Mouse (Mus musculus) R1 (cell line): ENCODE measurements around the gene Fam71f1.

Source experiments
- DNase-seq: peaks from one replicate; pipeline ENCODE4 v3.0.0-alpha.2; 2018; ENCODE audit warnings: low read depth, low spot score

The Fam71f1 gene

DNA sequence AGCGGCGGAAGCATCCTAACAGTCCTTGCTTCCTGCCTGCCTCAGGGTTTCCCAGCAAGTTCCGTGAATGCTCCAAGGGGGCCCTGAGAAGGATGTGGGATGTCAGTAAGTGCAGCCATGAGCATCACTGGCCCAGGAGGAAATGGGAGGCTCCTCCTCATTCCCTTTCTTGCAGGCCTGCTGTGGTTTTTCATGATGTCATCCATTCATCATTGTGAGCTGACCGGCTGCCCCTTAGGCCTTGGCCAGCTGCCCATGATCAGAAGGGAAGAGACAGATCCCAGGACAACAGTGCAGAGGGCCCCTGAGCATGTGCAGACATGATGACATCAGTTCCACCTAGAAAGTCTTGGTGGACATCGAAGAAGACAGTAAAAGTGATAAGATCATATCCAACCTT is at the start of gene Fam71f1:
Gene Fam71f1 (plus strand): TSS at position 262 of the 400 bp plus-strand sequence.
- DNase-seq = no peak

DNA sequence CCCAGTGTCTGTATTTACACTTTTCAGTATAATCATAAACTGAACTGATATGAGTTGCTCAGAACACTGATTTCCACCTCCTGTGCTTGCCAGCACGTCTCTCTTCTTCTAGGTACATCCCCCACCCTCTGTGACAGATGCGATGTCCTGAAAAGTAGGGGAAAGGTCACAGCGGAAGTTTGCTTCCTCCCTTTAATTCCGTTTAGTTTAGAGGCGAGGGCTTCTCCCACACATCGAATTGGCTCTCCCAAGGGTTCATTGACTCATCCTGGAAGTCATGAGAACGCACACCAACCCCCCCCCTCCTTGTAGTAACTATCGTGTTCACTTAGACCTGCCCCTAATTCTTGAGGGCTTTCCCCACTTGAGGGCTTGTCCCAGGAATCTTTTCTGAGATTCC is 48.0 kb upstream of the Fam71f1 start:
- peak; percentile 39 for DNase-seq

DNA sequence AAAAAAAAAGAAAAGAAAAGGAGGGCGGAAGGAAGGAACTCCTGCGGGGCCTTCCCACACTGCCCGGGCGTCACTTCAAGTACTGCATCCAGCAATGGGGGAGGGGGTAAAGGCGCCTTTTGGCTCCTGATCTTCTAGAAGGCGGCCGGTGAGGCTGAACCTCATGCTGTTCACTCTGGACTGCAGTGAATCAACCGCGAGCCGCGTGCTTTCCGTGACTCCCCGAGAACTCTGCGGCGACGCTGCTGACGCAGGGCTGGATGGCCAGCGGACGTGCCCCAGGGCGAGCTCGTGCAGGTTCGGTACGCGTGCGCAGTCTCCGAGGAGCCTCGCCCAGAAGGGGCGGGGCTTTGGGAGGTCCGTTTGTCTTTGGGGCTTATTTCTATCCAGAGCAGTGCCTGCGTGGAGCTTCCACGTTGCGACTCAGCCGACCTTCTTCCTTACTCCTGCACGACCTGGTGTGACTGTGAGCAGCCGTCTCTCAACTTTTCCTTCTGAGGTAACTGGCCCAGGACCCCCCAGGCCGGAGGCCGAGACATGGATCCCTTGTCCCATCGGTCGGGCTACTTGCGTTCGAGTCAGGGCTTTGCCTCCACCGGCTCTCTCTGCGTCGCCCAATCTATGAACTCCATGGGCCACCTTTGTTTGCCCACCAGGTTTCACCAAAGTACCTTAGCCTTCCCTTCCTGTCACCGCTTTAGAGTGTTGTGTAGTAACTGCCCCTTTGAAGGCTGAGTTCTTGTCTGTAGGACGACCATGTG is 46.4 kb upstream of the Fam71f1 start, which contains the start of gene Hilpda:
Gene Hilpda (plus strand): TSS at position 177 of the 761 bp plus-strand sequence.
- DNase-seq = peak; percentile 95

DNA sequence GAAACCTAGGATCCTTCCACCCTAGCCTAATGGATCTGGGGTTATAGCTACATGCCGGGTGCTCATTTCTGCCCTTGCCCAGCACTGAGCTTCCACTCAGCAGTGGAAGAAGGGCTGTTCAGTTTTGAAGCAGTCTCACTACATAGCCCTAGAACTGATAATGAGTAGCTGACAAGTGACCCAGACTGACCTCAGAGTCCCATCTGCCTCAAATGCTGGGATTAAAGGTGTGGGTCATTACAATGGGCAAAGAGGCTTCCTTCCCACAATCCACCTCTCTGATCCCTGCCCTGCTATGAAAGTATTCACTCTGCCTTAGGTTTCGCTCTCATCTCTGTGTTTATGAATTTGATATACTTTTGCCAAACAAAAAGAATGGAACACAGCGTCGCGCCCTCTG is 42.2 kb upstream of the Fam71f1 start:
- no peak for DNase-seq

DNA sequence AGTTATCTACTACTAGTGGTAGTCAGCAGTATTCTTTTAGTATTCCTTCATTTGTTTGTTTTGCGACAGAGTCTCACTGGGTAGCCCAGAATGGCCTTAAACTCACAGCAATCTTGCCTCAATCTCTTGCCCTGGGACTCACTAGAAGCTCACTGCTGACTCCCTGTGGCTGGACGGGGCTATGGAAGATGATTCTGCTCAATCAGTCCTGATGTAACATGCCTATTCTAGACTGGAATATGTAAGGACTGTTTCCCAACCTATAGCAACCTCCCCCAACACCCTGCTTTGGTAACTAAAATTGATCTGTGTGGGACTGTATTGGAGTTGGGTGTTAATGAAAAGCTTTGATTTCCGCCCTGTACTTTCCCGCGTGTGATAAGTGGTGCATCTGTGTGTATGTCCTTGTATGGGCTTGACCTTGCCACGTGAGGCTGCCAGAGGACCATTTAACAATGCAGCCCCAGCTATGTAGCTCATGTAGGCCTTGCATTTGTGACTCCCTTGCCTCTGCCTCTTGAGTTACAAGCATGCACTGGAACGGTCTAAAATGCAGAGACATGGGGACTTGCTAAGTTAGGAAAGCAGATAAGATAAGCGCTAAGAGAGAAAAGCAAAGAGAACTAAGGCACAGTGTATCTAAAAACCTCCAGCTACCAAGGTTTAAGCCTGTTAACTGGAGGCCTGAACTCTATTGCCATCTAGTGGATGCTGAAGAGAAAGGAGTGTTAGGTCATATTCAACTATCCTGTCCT is 40.2 kb upstream of the Fam71f1 start:
- DNase-seq = peak; percentile 74

DNA sequence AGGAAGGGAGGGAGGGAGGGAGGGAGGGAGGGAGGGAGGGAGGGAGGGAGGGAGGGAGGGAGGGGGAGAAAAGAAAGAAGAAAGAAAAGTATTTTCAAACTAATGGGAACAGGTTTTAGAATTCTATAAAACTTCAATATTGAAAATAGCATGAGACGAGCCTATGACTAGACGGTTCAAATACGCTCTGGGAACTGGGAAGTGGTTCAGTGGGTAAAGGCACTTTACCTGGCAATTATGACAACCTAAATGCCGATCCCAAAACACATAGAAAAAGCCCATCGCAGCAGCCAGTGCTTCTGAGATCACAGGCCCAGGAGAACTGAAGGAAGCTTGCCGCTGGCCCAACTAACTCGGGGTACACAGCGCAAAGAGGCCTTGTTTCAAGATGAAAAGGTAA is 39.6 kb upstream of the Fam71f1 start, which contains the start of gene Fam71f2:
Gene Fam71f2 (plus strand): TSS at position 301 of the 400 bp plus-strand sequence.
- DNase-seq = no peak

DNA sequence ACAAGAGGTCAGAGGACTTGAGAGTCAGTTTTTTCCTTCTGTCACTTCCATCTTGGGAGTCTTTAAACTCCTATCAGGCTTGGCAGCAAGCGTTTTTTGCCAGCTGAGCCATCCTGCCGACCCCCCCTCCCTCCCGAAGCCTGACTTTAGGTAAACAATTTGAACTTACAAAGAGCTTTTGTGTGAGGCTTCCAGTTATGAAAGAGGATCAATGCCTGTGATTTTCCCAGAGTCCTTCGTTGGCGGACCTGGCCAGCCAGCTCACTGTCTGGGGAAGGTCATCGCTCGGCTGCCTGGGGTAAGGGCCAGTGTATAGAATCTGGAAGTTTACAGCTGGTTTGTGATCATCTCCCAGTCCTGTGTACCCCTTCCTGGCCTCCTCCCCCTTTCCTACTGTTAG is 38.3 kb upstream of the Fam71f1 start:
- DNase-seq = no peak

DNA sequence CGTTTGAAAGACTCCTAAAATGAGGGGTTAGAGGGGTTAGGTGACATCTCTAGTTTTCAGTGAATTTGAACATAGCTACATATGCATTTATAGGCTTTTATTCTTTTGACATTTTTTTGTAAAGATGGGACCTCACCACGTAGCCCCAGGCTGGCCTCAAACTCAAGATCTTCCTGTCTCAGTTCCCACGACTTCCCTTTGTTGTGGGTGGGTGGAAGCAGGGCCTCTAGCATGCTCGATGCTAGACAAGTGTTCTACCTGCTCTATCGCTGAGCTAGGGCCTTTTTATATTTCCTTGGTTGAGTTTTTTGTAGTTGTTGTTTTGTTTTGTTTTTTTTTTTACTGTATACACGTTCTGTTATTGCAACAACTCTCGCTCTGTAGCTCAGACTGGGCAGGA is 32.1 kb upstream of the Fam71f1 start:
- no peak for DNase-seq

DNA sequence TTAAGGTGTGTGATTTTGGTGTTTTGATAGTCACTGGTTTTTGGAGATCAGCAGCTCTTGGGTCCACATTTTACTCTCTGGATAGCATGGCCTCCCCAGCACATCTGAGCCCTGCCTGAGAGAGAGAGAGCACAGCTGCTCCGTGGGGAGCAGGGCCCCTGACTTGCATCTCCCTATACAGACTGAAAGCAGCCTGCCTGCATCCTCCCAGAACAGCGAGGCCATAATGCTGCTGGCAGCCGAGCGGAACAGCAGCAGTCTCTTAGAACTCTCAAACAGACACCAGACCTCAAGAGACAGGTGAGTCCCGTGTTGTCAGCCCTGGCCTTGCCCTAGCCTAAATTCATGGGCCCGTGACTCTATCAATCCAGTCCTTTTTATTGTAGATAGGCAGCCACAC is 31.5 kb upstream of the Fam71f1 start:
- DNase-seq = no peak

DNA sequence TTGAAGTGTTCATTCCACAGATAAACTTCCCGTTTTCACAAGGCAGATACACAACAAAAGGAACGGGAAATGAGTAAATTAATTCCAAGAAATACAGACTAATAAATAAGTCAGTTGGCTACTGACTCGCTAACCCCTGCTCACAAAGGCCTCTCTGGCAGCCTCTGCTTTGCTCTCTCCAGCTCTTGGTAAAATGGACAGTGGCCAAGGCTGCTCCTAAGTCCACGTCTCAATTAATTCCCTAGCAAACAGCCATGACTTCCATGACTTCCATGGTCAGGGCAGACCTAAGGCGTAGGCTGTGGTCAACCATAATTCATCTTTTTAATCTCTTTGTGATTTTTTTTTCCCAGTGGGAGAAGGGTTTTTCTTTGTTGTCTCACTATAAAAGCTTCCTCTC is 31.0 kb upstream of the Fam71f1 start:
- no peak for DNase-seq

DNA sequence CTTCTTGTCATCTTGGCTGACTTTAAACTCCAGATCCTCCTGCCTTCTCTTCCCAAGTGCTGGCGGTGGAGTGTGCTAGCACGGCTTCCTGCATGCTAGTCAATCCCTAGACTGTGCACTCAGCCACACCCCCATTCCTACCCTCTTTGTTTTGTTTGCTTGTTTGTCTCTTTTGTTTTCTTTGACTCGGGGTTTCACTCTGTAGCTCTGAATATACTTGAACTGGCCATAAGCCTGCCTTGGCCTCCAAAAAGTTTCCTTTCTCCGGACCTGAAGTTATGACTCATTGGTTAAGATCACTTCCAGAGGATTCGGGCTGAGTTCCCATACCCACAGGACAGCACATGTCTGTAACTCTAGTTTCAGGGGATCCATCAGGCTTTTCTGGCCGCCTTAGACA is 30.3 kb upstream of the Fam71f1 start:
- peak; percentile 56 for DNase-seq

DNA sequence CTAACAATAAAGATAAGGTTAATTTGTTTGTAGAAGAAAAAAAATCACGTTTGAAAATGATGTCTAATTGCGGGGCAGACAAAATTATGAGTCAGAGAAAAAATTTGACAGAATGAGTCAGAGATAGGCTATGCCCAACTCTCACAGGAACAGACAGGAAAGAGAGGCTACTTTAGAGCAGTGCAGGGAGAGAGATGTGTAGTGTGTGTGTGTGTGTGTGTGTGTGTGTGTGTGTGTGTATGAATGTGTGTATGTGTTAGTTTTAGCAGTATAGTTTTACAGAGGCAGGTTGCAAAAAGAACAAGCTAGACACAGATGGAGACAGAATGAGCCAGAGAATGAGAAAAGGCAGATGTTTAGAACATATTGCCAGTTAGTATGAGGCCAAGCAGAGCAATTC is 19.8 kb upstream of the Fam71f1 start:
- DNase-seq = no peak

DNA sequence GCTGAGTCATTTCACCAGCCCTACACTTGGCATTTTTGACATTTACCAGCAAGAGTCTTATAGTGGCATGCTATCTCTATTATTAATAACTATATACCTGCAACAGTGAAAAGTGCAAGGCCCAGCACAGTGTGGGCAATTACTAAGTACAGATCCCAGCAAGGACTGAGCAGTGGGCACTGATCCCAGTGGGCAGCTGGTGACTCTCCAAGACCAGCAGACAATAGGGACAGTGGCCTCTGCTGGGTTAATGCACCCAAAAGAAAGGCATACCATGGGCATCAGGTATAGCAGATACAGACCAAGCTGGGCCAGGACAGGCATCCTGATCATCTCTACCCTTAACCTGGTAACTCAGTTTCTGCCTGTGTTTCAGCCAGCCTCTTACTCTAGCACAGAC is 15.7 kb upstream of the Fam71f1 start:
- DNase-seq = no peak

DNA sequence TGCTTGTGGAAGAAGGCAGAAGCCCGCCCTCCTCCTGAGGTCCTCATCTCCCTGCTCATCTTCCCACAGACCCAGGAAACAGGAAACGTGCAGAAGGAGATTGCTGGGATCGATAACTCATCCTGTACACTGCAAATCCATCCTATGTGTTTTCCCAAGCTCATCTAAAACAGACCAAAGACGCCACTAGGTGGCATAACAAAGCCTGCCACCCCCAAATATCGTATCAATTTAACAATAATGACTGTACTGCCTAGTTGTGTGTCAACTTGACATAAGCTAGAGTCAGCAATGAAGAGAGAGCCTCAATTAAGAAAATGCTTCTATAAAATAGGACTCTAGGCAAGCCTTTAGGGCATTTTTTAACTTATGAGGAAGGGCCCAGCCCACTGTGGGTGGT is 15.2 kb upstream of the Fam71f1 start:
- no peak for DNase-seq

DNA sequence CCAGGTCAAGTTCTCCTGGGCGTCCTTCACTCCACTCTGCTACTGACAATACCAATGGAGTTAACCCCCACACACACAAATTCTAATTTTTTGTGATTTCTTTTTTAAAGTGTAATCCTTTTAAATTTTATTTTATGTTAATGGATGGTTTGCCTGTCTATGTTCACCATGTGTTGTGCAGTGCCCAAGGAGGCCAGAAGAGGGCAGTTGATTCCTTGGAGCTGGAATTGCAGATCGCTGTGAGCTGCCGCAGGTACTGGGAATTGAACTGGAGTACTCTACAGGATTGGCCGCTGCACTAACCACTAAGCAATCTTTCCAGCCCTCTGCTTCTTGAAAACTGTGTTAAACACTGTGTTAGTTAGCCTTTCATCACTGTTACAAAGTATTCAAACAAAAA is 13.5 kb upstream of the Fam71f1 start:
- DNase-seq = peak; percentile 67

DNA sequence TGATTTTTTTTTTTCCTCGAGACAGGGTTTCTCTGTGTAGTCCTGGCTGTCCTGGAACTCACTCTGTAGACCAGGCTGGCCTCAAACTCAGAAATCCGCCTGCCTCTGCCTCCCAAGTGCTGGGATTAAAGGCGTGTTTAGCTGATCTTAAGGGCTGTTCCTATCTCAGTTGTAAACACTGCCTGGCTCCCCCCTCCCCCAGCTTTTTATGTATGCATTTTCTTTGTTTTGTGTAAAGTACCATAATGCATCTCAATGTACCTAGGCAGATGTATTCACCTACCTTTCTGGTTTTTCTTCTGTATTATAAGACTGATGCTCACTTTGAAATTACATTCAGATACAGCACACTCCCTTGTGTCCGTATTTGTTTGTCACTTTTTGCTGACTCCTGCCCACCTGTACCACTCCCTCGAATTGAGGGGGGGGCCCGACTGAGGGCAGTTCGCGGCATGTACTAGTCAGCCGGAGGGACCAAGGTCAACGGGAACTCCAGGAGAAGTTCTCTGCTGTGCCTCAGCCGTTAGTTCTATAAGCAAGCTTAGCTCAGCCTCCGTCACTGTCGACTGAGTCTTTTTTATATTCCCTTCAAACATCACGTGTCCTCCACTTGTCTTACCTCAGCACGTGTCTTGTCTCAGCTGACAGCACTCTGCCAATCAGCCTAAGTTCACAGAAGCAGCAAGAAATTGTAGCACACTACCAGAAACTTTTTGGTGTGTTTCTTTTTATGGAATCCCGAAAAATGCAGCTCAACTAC is 9.9 kb upstream of the Fam71f1 start:
- peak; percentile 60 for DNase-seq

DNA sequence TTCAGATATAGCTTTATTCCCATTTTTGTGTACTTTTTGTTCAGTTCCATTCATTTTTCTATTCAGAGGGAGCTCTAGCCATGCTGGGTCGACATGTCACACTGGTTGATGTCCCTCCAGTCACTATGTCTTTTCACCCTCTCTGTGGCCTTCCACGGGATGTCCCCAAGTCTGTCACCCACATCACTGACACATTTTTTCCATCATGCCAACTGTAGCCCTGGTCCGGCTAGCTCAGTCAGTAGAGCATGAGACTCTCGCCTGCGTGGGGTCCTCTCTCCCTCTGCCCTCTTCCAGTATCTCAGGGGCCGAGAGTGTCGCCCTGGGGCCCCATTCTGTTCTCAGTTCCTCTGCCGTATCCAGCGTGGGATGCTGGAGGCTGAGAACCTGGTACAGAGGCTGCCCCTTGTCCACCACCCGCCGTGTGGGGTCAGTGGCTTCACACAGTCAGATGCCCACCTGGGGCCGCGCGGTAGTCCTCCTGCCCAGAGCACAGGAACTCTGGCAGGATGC is 5.2 kb upstream of the Fam71f1 start:
- no peak for DNase-seq

DNA sequence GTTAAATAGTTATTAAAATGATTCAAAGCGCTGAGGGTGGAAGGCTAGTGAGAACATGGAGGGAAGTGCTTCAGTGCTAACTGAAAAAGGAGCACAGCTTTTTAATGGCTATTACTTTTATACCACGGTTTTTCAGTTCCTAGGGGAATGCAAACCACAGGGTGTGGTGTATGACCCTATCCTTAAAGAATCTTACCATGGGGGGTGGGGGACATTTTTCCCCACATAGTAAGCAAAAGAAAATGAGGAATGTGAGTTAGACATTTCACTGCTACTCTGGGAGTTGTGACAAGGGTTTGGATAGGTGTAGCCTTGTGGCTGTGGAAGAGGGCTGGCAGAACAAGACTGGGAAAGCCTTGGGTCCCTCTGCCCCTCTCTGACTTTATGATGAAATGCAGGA is 1.7 kb upstream of the Fam71f1 start:
- peak; percentile 42 for DNase-seq

DNA sequence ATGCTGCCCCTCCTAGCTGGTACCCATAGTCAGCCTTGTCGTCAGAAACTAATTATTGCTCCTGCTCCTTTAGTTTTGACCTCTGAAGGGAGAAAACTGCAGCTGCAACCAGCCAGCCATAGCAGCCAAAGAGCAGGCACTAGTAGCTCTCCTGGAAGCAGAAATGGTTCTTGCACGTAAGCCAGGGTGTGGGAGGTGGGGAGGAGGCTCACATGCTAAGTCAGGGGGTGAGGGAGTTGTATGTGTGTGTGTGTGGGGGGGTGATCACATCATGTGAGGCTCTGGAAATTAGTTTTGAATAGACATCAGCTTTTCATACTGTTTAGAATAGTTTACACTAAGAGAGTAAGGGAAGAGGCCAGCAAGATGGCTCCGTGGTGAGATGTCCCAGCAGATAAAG is 999 bp upstream of the Fam71f1 start:
- no peak for DNase-seq

DNA sequence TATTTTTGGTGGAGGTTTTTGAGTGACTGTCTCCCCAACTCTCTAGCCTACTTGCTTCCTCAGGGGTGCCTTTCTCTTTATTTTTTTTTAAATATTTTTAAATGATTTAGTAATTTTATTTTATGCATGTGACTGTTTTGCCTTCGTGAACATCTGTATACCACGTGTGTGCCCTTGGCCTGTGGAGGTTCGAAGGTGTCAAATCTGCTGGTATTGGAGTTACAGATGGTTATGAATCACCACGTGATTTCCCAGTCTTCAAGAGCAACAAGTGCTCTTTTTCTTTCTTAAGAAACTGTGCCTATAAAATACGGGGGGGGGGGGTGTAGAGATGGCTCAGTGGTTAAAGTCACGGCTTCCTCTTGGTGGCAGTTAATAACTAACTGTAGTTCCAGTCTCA is 2.6 kb downstream of the Fam71f1 start:
- no peak for DNase-seq

DNA sequence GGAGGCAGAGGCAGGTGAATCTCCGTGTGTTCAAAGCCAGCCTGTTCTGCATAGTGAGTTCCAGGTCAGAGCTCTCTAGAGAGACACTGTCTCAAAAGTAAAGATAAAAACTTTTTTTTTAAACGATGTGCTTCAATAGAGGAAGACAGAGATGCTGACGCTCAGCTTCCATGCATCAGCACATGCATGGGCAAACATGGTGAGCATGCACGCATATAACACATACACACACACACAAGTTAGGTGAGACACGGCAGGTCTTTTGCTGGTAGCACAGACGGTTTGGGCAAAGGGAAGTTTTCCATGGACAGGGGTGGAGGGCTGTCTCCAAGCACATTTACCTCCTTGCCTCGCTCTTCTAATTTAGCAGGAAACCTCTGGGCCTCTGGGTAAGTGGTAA is 3.2 kb downstream of the Fam71f1 start:
- peak; percentile 12 for DNase-seq

DNA sequence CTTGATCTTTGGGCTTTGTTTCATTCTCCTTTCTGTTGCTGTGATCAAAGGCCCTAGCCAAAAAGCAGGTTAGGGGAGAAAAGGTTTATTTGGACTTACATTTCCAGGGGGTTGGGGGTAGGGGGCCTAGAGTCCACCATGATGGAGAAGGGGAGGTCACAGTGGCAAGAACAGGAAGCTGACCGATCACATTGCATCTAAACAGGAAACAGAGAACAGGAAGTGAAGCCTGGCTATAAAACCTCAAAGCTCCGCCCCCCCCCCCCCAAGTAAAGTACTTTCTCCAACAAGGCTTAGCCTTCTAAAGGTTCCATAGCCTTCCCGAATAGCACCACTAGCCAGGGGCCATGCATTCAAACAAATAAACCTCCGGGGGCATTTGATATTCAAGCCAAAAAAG is 3.8 kb downstream of the Fam71f1 start:
- no peak for DNase-seq
